Mouse (Mus musculus): ENCODE results near the gene Gas2. TPM values are rescaled to one million over a fixed set of nuclear protein-coding genes. Genes with fewer than 3 reads are reported as not detected.

Gene Gas2
- polyA plus RNA-seq, 1 experiment from 2014 or later = 39.0 TPM

GRCm38 (mm10) chr7:51851890-51852507 lies 9.8 kb upstream of the Gas2 start:
- Histone ChIP-seq H3K27me3 (no peaks in the 10 kb centered on the region), H3K27ac (no peak overlapping the region), H3K9me3 (no peaks in the 10 kb centered on the region), H3K4me2 (no peak overlapping the region), H3K9ac (no peak overlapping the region), H3K4me3 (no peak overlapping the region), H3K36me3 (no peaks in the 10 kb centered on the region), H3K4me1 (no peaks in the 10 kb centered on the region)
- no peak for ATAC-seq (ENCODE audit: insufficient number of reproducible peaks, insufficient read depth, low FRiP score, low TSS enrichment, low read depth)
- WGBS = 89% methylated on average over 5 of the region's 5 CpGs

GRCm38 (mm10) chr7:51862097-51862492 lies 280 bp downstream of the Gas2 start, which contains the start of gene Fancf:
Gene Fancf, minus strand, starts transcription at chr7:51862267.
- peak within 1 kb of the TSS; percentile 74 for H3K4me3 ChIP-seq
- H3K4me1 ChIP-seq = peaks cover 19% of the 10 kb centered on the region
- no peaks in the 10 kb centered on the region for H3K27me3 ChIP-seq
- ATAC-seq (ENCODE audit: insufficient number of reproducible peaks, insufficient read depth, low FRiP score, low TSS enrichment, low read depth) = peak; percentile 96
- no peaks in the 10 kb centered on the region for H3K9me3 ChIP-seq
- H3K36me3 ChIP-seq = peaks cover 15% of the 10 kb centered on the region
- peak within 1 kb of the TSS; percentile 98 for H3K27ac ChIP-seq
- peak within 1 kb of the TSS; percentile 61 for H3K4me2 ChIP-seq
- under 1% methylated on average over 43 of the region's 43 CpGs for WGBS
- peak within 1 kb of the TSS; percentile 91 for H3K9ac ChIP-seq

GRCm38 (mm10) chr7:51862842-51863241 lies 1.0 kb downstream of the Gas2 start:
- peak overlapping the region; percentile 61 for H3K4me2 ChIP-seq
- peaks cover 9% of the 10 kb centered on the region; the same call in 1 of the 2 replicates for H3K36me3 ChIP-seq
- H3K4me3 ChIP-seq = peak overlapping the region; percentile 74
- peaks cover 19% of the 10 kb centered on the region for H3K4me1 ChIP-seq
- 53% methylated on average over 3 of the region's 3 CpGs for WGBS
- no peaks in the 10 kb centered on the region for H3K9me3 ChIP-seq
- H3K9ac ChIP-seq = peak overlapping the region; percentile 91; the same call in 1 of the 2 replicates
- H3K27me3 ChIP-seq = no peaks in the 10 kb centered on the region
- no peak overlapping the region for H3K27ac ChIP-seq
- no peak for ATAC-seq (ENCODE audit: insufficient number of reproducible peaks, insufficient read depth, low FRiP score, low TSS enrichment, low read depth)

- Histone ChIP-seq H3K4me2 (no peak overlapping the region), H3K4me1 (peaks cover 19% of the 10 kb centered on the region), H3K9ac (no peak overlapping the region), H3K36me3 (0 out of 2 replicates have a peak, but pooled peaks cover 4% of the 10 kb centered on the region), H3K27ac (no peak overlapping the region), H3K27me3 (no peaks in the 10 kb centered on the region), H3K9me3 (no peaks in the 10 kb centered on the region), H3K4me3 (no peak overlapping the region)
- ATAC-seq (ENCODE audit: insufficient number of reproducible peaks, insufficient read depth, low FRiP score, low TSS enrichment, low read depth) = no peak
- 45% methylated on average over 1 of the region's 1 CpGs for WGBS
Measured at GRCm38 (mm10) chr7:51865336-51865735, 3.5 kb downstream of the Gas2 start.

GRCm38 (mm10) chr7:51867983-51868382 lies 6.2 kb downstream of the Gas2 start:
- no peaks in the 10 kb centered on the region for H3K9me3 ChIP-seq
- no peak for ATAC-seq (ENCODE audit: insufficient number of reproducible peaks, insufficient read depth, low FRiP score, low TSS enrichment, low read depth)
- H3K9ac ChIP-seq = no peak overlapping the region
- H3K4me2 ChIP-seq = no peak overlapping the region
- H3K36me3 ChIP-seq = 0 out of 2 replicates have a peak, but pooled peaks cover 4% of the 10 kb centered on the region
- H3K4me3 ChIP-seq = no peak overlapping the region
- peaks cover 8% of the 10 kb centered on the region; the same call in 1 of the 2 replicates for H3K4me1 ChIP-seq
- H3K27ac ChIP-seq = no peak overlapping the region
- WGBS = 97% methylated on average over 1 of the region's 1 CpGs
- H3K27me3 ChIP-seq = no peaks in the 10 kb centered on the region

GRCm38 (mm10) chr7:51872041-51872440 lies 10.2 kb downstream of the Gas2 start:
- ATAC-seq (ENCODE audit: insufficient number of reproducible peaks, insufficient read depth, low FRiP score, low TSS enrichment, low read depth) = no peak
- Histone ChIP-seq H3K4me2 (no peak overlapping the region), H3K36me3 (0 out of 2 replicates have a peak, but pooled peaks cover 4% of the 10 kb centered on the region), H3K9ac (no peak overlapping the region), H3K27ac (no peak overlapping the region), H3K27me3 (no peaks in the 10 kb centered on the region), H3K4me3 (no peak overlapping the region), H3K4me1 (no peaks in the 10 kb centered on the region), H3K9me3 (no peaks in the 10 kb centered on the region)
- 83% methylated on average over 1 of the region's 1 CpGs for WGBS

- Histone ChIP-seq H3K4me3 (no peak overlapping the region), H3K9me3 (no peaks in the 10 kb centered on the region)
- no peak for ATAC-seq (ENCODE audit: insufficient number of reproducible peaks, insufficient read depth, low FRiP score, low TSS enrichment, low read depth)
Measured at GRCm38 (mm10) chr7:51872597-51872996, 10.8 kb downstream of the Gas2 start.

GRCm38 (mm10) chr7:51876316-51876715 lies 14.5 kb downstream of the Gas2 start:
- Histone ChIP-seq H3K9ac (no peak overlapping the region), H3K9me3 (no peaks in the 10 kb centered on the region), H3K4me1 (peaks cover 18% of the 10 kb centered on the region), H3K36me3 (no peaks in the 10 kb centered on the region), H3K4me2 (no peak overlapping the region), H3K4me3 (no peak overlapping the region), H3K27ac (no peak overlapping the region), H3K27me3 (no peaks in the 10 kb centered on the region)
- no peak for ATAC-seq (ENCODE audit: insufficient number of reproducible peaks, insufficient read depth, low FRiP score, low TSS enrichment, low read depth)

More at GRCm38 (mm10) chr7:51872597-51872996, 10.8 kb downstream of the Gas2 start:
- Histone ChIP-seq H3K4me1 (no peaks in the 10 kb centered on the region), H3K27me3 (no peaks in the 10 kb centered on the region), H3K4me2 (no peak overlapping the region), H3K36me3 (0 out of 2 replicates have a peak, but pooled peaks cover 4% of the 10 kb centered on the region), H3K9ac (no peak overlapping the region), H3K27ac (no peak overlapping the region)

GRCm38 (mm10) chr7:51878730-51879129 lies 16.9 kb downstream of the Gas2 start:
- Histone ChIP-seq H3K4me1 (peaks cover 18% of the 10 kb centered on the region), H3K9me3 (no peaks in the 10 kb centered on the region)

GRCm38 (mm10) chr7:51879136-51879723 lies 17.4 kb downstream of the Gas2 start:
- Histone ChIP-seq H3K4me3 (peak overlapping the region; percentile 54), H3K27ac (peak overlapping the region; percentile 95), H3K9ac (peak overlapping the region; percentile 72), H3K36me3 (no peaks in the 10 kb centered on the region), H3K4me1 (peaks cover 18% of the 10 kb centered on the region), H3K27me3 (no peaks in the 10 kb centered on the region), H3K9me3 (no peaks in the 10 kb centered on the region), H3K4me2 (peak overlapping the region; percentile 91)
- peak; percentile 84 for ATAC-seq (ENCODE audit: insufficient number of reproducible peaks, insufficient read depth, low FRiP score, low TSS enrichment, low read depth)
- WGBS = 1% methylated on average over 17 of the region's 17 CpGs

More at GRCm38 (mm10) chr7:51878730-51879129, 16.9 kb downstream of the Gas2 start:
- Histone ChIP-seq H3K36me3 (no peaks in the 10 kb centered on the region), H3K27ac (peak overlapping the region; percentile 95), H3K4me3 (peak overlapping the region; percentile 54), H3K9ac (peak overlapping the region; percentile 72), H3K27me3 (no peaks in the 10 kb centered on the region), H3K4me2 (peak overlapping the region; percentile 91)
- ATAC-seq (ENCODE audit: insufficient number of reproducible peaks, insufficient read depth, low FRiP score, low TSS enrichment, low read depth) = peak; percentile 65; the same call in 1 of the 2 replicates
- under 1% methylated on average over 8 of the region's 8 CpGs for WGBS

- H3K36me3 ChIP-seq = no peaks in the 10 kb centered on the region
- H3K4me2 ChIP-seq = peak overlapping the region; percentile 91
- no peak overlapping the region for H3K9ac ChIP-seq
- ATAC-seq (ENCODE audit: insufficient number of reproducible peaks, insufficient read depth, low FRiP score, low TSS enrichment, low read depth) = no peak
- no peaks in the 10 kb centered on the region for H3K9me3 ChIP-seq
- H3K27ac ChIP-seq = no peak overlapping the region
- peaks cover 18% of the 10 kb centered on the region for H3K4me1 ChIP-seq
- WGBS = 72% methylated on average over 4 of the region's 4 CpGs
- 0 out of 2 replicates have a peak overlapping the region, but pooled peaks have one; percentile 7 for H3K4me3 ChIP-seq
- H3K27me3 ChIP-seq = no peaks in the 10 kb centered on the region
Measured at GRCm38 (mm10) chr7:51880121-51880520, 18.3 kb downstream of the Gas2 start.

GRCm38 (mm10) chr7:51885345-51885744 lies 23.5 kb downstream of the Gas2 start:
- no peak overlapping the region for H3K4me2 ChIP-seq

More at GRCm38 (mm10) chr7:51885345-51885744, 23.5 kb downstream of the Gas2 start:
- no peak for ATAC-seq (ENCODE audit: insufficient number of reproducible peaks, insufficient read depth, low FRiP score, low TSS enrichment, low read depth)
- Histone ChIP-seq H3K4me3 (no peak overlapping the region), H3K27ac (no peak overlapping the region), H3K4me1 (0 out of 2 replicates have a peak, but pooled peaks cover 1% of the 10 kb centered on the region), H3K27me3 (no peaks in the 10 kb centered on the region), H3K9ac (no peak overlapping the region), H3K9me3 (no peaks in the 10 kb centered on the region), H3K36me3 (no peaks in the 10 kb centered on the region)
- WGBS = 34% methylated on average over 3 of the region's 3 CpGs

All from embryonic facial prominence, embryonic 13.5 days (tissue).